Mouse (Mus musculus) ES-CJ7 (cell line): ENCODE measurements at regions not wholly inside any gene's neighbourhood (a gene's known extent, or its start where the extent isn't known, plus 50 kb on each side); places are given as distances from the start of the nearest gene placed in this dataset.

ENCODE experiments used
- DNase-seq: peaks from one replicate; pipeline ENCODE4 v3.0.0; 2011; ENCODE audit warnings: low read depth, low spot score

GRCm38 (mm10) chr3:33305756-33306155 is 162.7 kb upstream of the Pex5l start:
- DNase-seq = no peak

- DNase-seq = no peak
Measured at GRCm38 (mm10) chr3:33262797-33263196, 119.8 kb upstream of the Pex5l start.

GRCm38 (mm10) chr3:33219271-33220065 is 76.4 kb upstream of the Pex5l start:
- no peak for DNase-seq

- no peak for DNase-seq
Measured at GRCm38 (mm10) chr3:33218291-33218690, 75.2 kb upstream of the Pex5l start.

- peak; percentile 2 for DNase-seq
Measured at GRCm38 (mm10) chr3:33217360-33218034, 74.5 kb upstream of the Pex5l start.

GRCm38 (mm10) chr3:33211224-33211817 is 68.3 kb upstream of the Pex5l start:
- DNase-seq = no peak
